Mouse (Mus musculus) erythroblast, embryonic 14.5 days (primary cell): Measurements from ENCODE around the gene Sorcs2.

Experiments
- GATA1 ChIP-seq: IDR thresholded peaks from 2 replicates; pipeline ENCODE4 v1.6.1; 2012; ENCODE audit warnings: low read length, inconsistent platforms, mixed read lengths
- TAL1 ChIP-seq: IDR thresholded peaks from 3 replicates; pipeline ENCODE4 v1.6.1; 2012; ENCODE audit warnings: low read length, inconsistent platforms, mixed read lengths

- TF ChIP-seq GATA1 (no peak), TAL1 (no peak)
These were observed 356.7 kb downstream of the Sorcs2 start for GRCm38 (mm10) chr5:36041236-36041562.
